Mouse (Mus musculus): ENCODE data around the gene Ndrg2. TPM values are rescaled to one million over a fixed set of nuclear protein-coding genes. Genes with fewer than 3 reads are reported as not detected.
"Not testable (repeated sequence)": the region's sequence is repeated elsewhere in the genome, so short reads cannot be mapped to it uniquely, and the experiment has no call there.

Gene Ndrg2
- polyA plus RNA-seq, 1 experiment from 2014 or later, result 17.3 TPM

DNA sequence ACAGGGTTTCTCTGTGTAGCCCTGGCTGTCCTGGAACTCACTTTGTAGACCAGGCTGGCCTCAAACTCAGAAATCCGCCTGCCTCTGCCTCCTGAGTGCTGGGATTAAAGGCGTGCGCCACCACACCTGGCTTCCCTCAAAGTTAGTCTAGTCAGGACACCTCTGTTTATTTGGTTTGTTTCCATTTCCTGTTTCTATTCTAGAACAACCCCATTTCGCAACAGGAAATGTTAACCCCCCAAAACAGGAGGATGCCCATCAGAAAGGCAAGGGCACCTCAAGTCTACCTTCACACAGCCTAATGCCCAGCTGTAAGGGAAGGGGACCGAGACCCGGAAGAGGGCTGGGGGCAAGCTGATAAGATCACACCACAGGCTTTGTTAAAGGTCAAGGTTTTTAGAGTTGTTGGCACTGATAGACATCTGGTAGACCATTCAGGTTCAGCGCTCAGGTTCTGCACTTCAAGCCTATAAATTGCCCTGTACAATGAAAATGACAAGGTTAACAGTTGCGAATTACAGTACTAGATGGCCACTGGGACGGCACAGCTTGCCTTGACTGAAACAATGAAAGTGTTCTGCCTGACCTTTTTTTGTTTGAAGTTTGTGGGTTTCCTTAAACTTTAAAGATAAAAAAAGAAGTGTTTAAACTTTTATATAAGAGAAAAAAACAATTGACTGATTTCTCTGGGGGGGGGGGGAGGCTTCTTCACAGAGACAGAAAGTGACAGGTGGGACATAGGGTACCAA, 21.6 kb downstream of the Ndrg2 start, which contains the start of gene Slc39a2:
TSS of gene Slc39a2 (plus strand) at position 699 of the 749 bp plus-strand sequence.
- Histone ChIP-seq H3K4me3 (no peak within 1 kb of the TSS), H3K27me3 (replicated peaks) (peaks cover 7% of the 10 kb centered on the region), H3K9me3 (replicated peaks) (no peaks in the 10 kb centered on the region), H3K4me2 (0 out of 2 replicates have a peak within 1 kb of the TSS, but pooled peaks have one; percentile 12), H3K9ac (no peak within 1 kb of the TSS), H3K27ac (no peak within 1 kb of the TSS), H3K4me1 (peaks cover 30% of the 10 kb centered on the region), H3K36me3 (peaks cover 50% of the 10 kb centered on the region)
- WGBS (ENCODE audit: insufficient replicate concordance), result 82% methylated on average over 9 of the region's 9 CpGs
- ATAC-seq, result no peak

GRCm38 (mm10) chr14:51889833-51890232, 24.1 kb downstream of the Ndrg2 start:
- H3K4me1 ChIP-seq, result peaks cover 32% of the 10 kb centered on the region
- H3K27ac ChIP-seq, result no peak overlapping the region
- H3K36me3 ChIP-seq, result peaks cover 58% of the 10 kb centered on the region
- peaks cover 3% of the 10 kb centered on the region for H3K27me3 ChIP-seq (replicated peaks)
- no peak for ATAC-seq
- no peaks in the 10 kb centered on the region for H3K9me3 ChIP-seq (replicated peaks)
- H3K4me2 ChIP-seq, result no peak overlapping the region
- no peak overlapping the region for H3K9ac ChIP-seq
- H3K4me3 ChIP-seq, result no peak overlapping the region
- 79% methylated on average over 6 of the region's 6 CpGs for WGBS (ENCODE audit: insufficient replicate concordance)

GRCm38 (mm10) chr14:51886051-51886450, 27.9 kb downstream of the Ndrg2 start:
- no peak for ATAC-seq
- H3K4me2 ChIP-seq, result peak overlapping the region; percentile 90
- WGBS (ENCODE audit: insufficient replicate concordance), result 77% methylated on average over 6 of the region's 6 CpGs
- peaks cover 44% of the 10 kb centered on the region for H3K36me3 ChIP-seq
- H3K9me3 ChIP-seq (replicated peaks), result no peaks in the 10 kb centered on the region
- H3K27ac ChIP-seq, result no peak overlapping the region
- H3K4me3 ChIP-seq, result no peak overlapping the region
- peaks cover 21% of the 10 kb centered on the region for H3K4me1 ChIP-seq
- H3K9ac ChIP-seq, result no peak overlapping the region
- H3K27me3 ChIP-seq (replicated peaks), result no peaks in the 10 kb centered on the region

DNA sequence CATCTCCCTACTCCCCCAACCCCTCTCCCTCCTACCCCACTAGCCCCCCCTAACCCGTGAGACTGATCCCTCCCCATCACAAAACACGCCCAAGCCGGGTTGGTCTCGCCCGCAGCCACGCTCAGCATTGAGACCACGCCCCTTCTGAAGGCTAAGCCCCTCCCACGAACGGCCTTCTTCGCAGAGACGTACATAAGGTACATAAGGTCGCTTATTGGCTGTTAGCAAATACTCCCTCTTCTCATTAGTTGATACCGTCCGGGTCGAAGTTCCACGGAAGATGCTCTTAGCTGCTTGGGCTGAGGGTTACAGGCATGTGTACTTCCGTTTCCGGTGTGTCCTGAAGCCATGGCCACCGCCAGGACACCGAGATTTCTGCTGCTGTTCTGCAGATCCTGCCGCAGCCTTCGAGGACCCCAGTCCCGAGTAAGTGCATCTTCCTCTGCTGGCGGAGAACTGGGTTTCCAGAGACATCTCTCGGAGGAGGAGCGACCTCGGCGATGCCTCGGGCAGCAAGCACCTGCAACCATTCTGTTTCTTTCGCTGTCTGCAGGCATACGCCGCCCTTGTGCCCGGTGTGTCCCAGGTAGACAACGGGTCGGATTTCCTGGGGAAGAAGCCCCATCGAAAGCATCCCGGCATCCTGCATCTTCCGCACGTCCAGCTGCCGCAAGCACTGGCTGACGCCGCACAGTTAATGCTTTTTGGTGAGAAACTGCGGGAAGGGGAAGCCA, 29.2 kb downstream of the Ndrg2 start, which contains the start of gene Mettl17:
TSS of gene Mettl17 (plus strand) at position 245 of the 734 bp plus-strand sequence.
- Histone ChIP-seq H3K27me3 (replicated peaks) (no peaks in the 10 kb centered on the region), H3K4me3 (peak within 1 kb of the TSS; percentile 83), H3K9me3 (replicated peaks) (no peaks in the 10 kb centered on the region), H3K9ac (peak within 1 kb of the TSS; percentile 72), H3K36me3 (peaks cover 32% of the 10 kb centered on the region), H3K4me1 (peaks cover 21% of the 10 kb centered on the region), H3K4me2 (peak within 1 kb of the TSS; percentile 90), H3K27ac (peak within 1 kb of the TSS; percentile 72)
- ATAC-seq, result peak; percentile 97
- under 1% methylated on average over 43 of the region's 43 CpGs for WGBS (ENCODE audit: insufficient replicate concordance)

GRCm38 (mm10) chr14:51884031-51884544, 29.9 kb downstream of the Ndrg2 start:
- peak overlapping the region; percentile 90 for H3K4me2 ChIP-seq
- H3K9me3 ChIP-seq (replicated peaks), result no peaks in the 10 kb centered on the region
- H3K27ac ChIP-seq, result peak overlapping the region; percentile 69
- H3K27me3 ChIP-seq (replicated peaks), result no peaks in the 10 kb centered on the region; the same call in 1 of the 2 replicates
- H3K4me1 ChIP-seq, result peaks cover 21% of the 10 kb centered on the region
- peak overlapping the region; percentile 72 for H3K9ac ChIP-seq
- peaks cover 25% of the 10 kb centered on the region for H3K36me3 ChIP-seq
- 2% methylated on average over 14 of the region's 14 CpGs for WGBS (ENCODE audit: insufficient replicate concordance)
- ATAC-seq, result peak; percentile 4
- peak overlapping the region; percentile 83 for H3K4me3 ChIP-seq

DNA sequence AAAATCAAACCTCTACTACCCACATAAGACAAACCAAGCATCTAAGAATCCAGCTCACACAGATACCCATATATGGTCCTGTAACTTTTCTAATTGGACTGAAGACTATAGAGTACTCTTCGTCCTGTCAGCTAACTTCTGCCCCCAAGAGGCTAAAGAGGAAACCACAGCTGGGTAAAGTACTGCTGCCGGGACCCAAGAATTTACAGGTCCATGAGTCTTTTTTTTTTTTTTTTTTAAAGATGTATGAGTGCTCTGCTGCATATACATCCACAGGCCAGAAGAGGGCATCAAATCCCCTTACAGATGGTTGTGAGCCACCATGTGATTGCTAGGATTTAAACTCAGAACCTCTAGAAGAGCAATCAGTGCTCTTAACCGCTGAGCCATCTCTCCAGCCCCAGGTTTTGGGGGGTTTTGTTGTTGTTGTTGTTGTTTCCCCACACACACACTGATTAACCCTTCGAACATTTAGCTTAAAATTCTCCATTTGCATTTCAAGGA, 30.4 kb downstream of the Ndrg2 start:
- H3K4me3 ChIP-seq, result peak overlapping the region; percentile 83
- 2% methylated on average over 4 of the region's 4 CpGs for WGBS (ENCODE audit: insufficient replicate concordance)
- ATAC-seq, result no peak

GRCm38 (mm10) chr14:51877517-51877916, 36.4 kb downstream of the Ndrg2 start:
- Histone ChIP-seq H3K9me3 (replicated peaks) (no peaks in the 10 kb centered on the region), H3K36me3 (no peaks in the 10 kb centered on the region), H3K4me2 (no peak overlapping the region), H3K9ac (no peak overlapping the region), H3K27ac (no peak overlapping the region), H3K4me1 (no peaks in the 10 kb centered on the region), H3K27me3 (replicated peaks) (peaks cover 4% of the 10 kb centered on the region; the same call in 1 of the 2 replicates), H3K4me3 (no peak overlapping the region)
- no peak for ATAC-seq
- 68% methylated on average over 3 of the region's 3 CpGs for WGBS (ENCODE audit: insufficient replicate concordance)

More for the DNA sequence above, 30.4 kb downstream of the Ndrg2 start:
- Histone ChIP-seq H3K4me2 (peak overlapping the region; percentile 90), H3K36me3 (peaks cover 20% of the 10 kb centered on the region), H3K9me3 (replicated peaks) (no peaks in the 10 kb centered on the region), H3K27ac (peak overlapping the region; percentile 69; the same call in 1 of the 2 replicates), H3K9ac (peak overlapping the region; percentile 72; the same call in 1 of the 2 replicates), H3K27me3 (replicated peaks) (no peaks in the 10 kb centered on the region; the same call in 1 of the 2 replicates), H3K4me1 (peaks cover 21% of the 10 kb centered on the region)

DNA sequence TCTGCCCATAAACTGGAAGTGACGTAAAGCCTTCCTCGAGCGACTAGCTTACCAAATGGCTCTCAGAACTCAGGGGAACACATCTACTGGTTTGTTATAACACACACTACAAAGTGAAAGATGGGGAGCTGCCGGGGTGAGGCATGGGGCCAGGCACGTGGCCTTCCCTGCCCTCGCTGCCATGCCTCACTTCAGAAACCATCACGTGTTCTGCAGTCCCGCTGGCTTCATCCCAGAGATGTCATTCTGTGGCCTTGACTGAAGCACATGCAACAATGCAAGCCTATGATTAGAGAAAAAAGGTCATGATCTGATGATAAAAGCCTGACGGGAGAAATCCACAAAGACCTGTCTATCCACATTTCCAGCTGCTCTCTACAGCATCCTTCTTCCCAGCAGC, 42.2 kb downstream of the Ndrg2 start:
- WGBS (ENCODE audit: insufficient replicate concordance), result 66% methylated on average over 9 of the region's 9 CpGs
- Histone ChIP-seq H3K27ac (no peak overlapping the region), H3K9ac (no peak overlapping the region), H3K36me3 (no peaks in the 10 kb centered on the region), H3K9me3 (replicated peaks) (no peaks in the 10 kb centered on the region), H3K4me1 (no peaks in the 10 kb centered on the region), H3K4me3 (no peak overlapping the region), H3K27me3 (replicated peaks) (peaks cover 4% of the 10 kb centered on the region; the same call in 1 of the 2 replicates), H3K4me2 (no peak overlapping the region)
- no peak for ATAC-seq

- no peaks in the 10 kb centered on the region; the same call in 1 of the 2 replicates for H3K27me3 ChIP-seq (replicated peaks)
- 52% methylated on average over 2 of the region's 2 CpGs for WGBS (ENCODE audit: insufficient replicate concordance)
- no peak for ATAC-seq
- H3K9me3 ChIP-seq (replicated peaks), result no peaks in the 10 kb centered on the region
- no peak overlapping the region for H3K4me2 ChIP-seq
- H3K36me3 ChIP-seq, result no peaks in the 10 kb centered on the region
- H3K4me1 ChIP-seq, result no peaks in the 10 kb centered on the region
- H3K4me3 ChIP-seq, result no peak overlapping the region
- no peak overlapping the region for H3K9ac ChIP-seq
- no peak overlapping the region for H3K27ac ChIP-seq
Measured at GRCm38 (mm10) chr14:51870756-51871155, 43.2 kb downstream of the Ndrg2 start.

DNA sequence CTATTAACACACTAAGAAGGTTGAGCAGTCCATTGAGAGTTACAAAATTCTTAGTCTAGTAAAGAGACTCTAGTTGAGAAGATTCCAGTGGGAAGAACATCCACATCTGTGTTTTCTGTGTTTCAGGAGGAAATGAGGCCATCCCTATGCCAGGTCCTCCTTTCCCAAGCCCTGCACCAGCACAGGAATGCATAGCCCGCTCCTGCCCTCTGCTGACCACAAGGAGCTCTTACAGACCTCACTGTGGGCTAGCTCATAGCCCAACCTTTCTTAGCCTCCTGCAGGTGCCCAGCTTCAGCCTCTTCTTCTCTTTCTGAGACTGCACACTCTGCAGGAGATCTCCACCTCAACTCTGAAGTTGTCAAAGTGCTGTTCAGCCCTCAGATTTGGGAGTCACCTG, 50.4 kb downstream of the Ndrg2 start:
- H3K36me3 ChIP-seq; H3K27ac ChIP-seq; H3K4me3 ChIP-seq; H3K9me3 ChIP-seq (replicated peaks); ATAC-seq; H3K27me3 ChIP-seq (replicated peaks); H3K9ac ChIP-seq; H3K4me2 ChIP-seq; H3K4me1 ChIP-seq: not testable (repeated sequence)
- 6% methylated on average over 1 of the region's 1 CpGs for WGBS (ENCODE audit: insufficient replicate concordance)

- H3K27ac ChIP-seq; H3K9ac ChIP-seq; H3K4me1 ChIP-seq; ATAC-seq; H3K4me3 ChIP-seq; H3K4me2 ChIP-seq; H3K36me3 ChIP-seq; H3K9me3 ChIP-seq (replicated peaks); H3K27me3 ChIP-seq (replicated peaks): not testable (repeated sequence)
- 56% methylated on average over 7 of the region's 7 CpGs for WGBS (ENCODE audit: insufficient replicate concordance)
Measured at GRCm38 (mm10) chr14:51855280-51855679, 58.7 kb downstream of the Ndrg2 start.
